Mouse (Mus musculus) neural tube, embryonic 11.5 days (tissue): Measurements from ENCODE around the gene Mki67. TPM values are rescaled to one million over a fixed set of nuclear protein-coding genes. Genes with fewer than 3 reads are reported as not detected.

Experiments used
- ATAC-seq: fragments of 200-750 bp; cut with Nextera tagmentation; 2 replicates; pipeline ENCODE4 v1.8.0; 2017; ENCODE audit warnings: moderate number of reproducible peaks, mild to moderate bottlenecking, moderate TSS enrichment, moderate library complexity; ENCODE audit not compliant: insufficient read depth, low FRiP score, low TSS enrichment
- DNase-seq: peaks from one replicate; pipeline ENCODE4 v3.0.0-alpha.2; 2015; ENCODE audit warnings: low spot score
- H3K27ac ChIP-seq: fragments of 300-500 bp; sonication (generic); 2 replicates; pipeline ENCODE4 v1.5.1; 2014; ENCODE audit warnings: low read depth, mild to moderate bottlenecking, low read length
- H3K27me3 ChIP-seq: fragments of 300-500 bp; sonication (generic); 2 replicates; pipeline ENCODE4 v1.6.1; 2014; ENCODE audit warnings: mild to moderate bottlenecking, low read length, mixed read lengths; ENCODE audit not compliant: control insufficient read depth, insufficient read depth
- H3K36me3 ChIP-seq: fragments of 300-500 bp; sonication (generic); 2 replicates; pipeline ENCODE4 v1.6.1; 2014; ENCODE audit warnings: mild to moderate bottlenecking, low read length, moderate library complexity, mixed read lengths; ENCODE audit not compliant: control insufficient read depth, insufficient read depth
- H3K4me1 ChIP-seq: fragments of 300-500 bp; sonication (generic); 2 replicates; pipeline ENCODE4 v1.6.1; 2014; ENCODE audit warnings: low read length, mixed read lengths; ENCODE audit not compliant: control insufficient read depth, insufficient read depth
- H3K4me2 ChIP-seq: fragments of 300-500 bp; sonication (generic); 2 replicates; pipeline ENCODE4 v1.6.1; 2014; ENCODE audit warnings: low read depth, mild to moderate bottlenecking, moderate library complexity
- H3K4me3 ChIP-seq: fragments of 300-500 bp; sonication (generic); 2 replicates; pipeline ENCODE4 v1.5.1; 2014; ENCODE audit warnings: low read depth, low read length
- H3K9ac ChIP-seq: fragments of 300-500 bp; sonication (generic); 2 replicates; pipeline ENCODE4 v1.6.1; 2014; ENCODE audit warnings: mild to moderate bottlenecking, low read length
- H3K9me3 ChIP-seq: fragments of 300-500 bp; sonication (generic); 2 replicates; pipeline ENCODE4 v1.6.1; 2016; ENCODE audit warnings: low read length; ENCODE audit not compliant: control insufficient read depth
- WGBS: fragments of 180-500 bp; shearing (Covaris S2); extraction: QIAGEN DNeasy Blood & Tissue Kit; methylation state at CpG from one replicate; pipeline ENCODE4 v1.1.7; 2014; 5-methylcytosine and 5-hydroxymethylcytosine counted together
- polyA plus RNA-seq: library from polyadenylated mRNA; unstranded; fragments of >200 nt; fragmentation: Nextera tagmentation; extraction: Ambion mirVana; gene quantifications from 2 replicates; pipeline ENCODE4 v1.2.1, GENCODE M21; 2014

The Mki67 gene
- polyA plus RNA-seq, 1 experiment from 2014 or later: 50.8 TPM

GRCm38 (mm10) chr7:135723672-135724341, 7.6 kb upstream of the Mki67 start:
- 76% methylated on average over 6 of the region's 6 CpGs for whole genome bisulfite sequencing
- Histone ChIP-seq H3K4me2 (no peak overlapping the region), H3K9ac (no peak overlapping the region), H3K36me3 (no peaks in the 10 kb centered on the region), H3K4me3 (no peak overlapping the region), H3K27me3 (no peaks in the 10 kb centered on the region), H3K9me3 (no peaks in the 10 kb centered on the region), H3K4me1 (no peaks in the 10 kb centered on the region), H3K27ac (no peak overlapping the region)
- DNase-seq (no peak), ATAC-seq (no peak)

DNA sequence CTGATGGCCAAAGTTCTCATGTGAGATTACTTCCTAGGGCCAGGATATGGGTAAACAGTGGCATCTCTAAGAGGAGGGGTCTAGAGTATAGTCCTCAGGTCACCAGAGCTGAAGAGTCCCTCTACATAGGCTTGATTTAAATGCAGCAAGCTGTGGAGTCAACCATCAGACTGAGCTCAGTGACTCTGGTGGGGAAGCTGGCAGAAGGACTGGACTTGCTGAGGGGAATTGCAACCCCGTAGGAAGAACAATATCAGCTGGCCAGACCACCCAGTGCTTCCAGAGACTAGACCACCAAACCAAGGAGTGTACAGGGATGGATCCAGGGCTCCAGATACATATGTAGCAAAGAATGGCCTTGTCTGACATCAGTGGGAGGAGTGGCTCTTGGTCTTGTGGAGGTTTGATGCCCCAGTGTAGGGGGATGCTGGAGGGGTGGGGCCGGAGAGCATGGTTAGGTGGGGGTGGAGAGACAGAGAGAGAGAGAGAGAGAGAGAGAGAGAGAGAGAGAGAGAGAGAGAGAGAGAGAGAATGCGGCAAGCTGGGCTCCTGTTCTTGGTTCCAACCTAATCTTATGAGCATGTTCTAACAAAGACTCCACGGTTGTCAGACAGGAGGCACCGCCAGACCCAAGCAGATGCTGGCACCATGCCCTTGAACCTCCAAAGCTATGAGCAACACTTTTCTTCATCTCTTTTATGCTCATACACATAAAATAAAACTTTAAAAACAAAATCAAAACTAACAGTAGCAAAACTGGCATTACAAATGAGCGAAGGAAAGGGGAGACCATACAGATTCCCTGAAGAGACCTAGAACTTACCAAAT, 6.1 kb upstream of the Mki67 start:
- no peaks in the 10 kb centered on the region for H3K9me3 ChIP-seq

DNA sequence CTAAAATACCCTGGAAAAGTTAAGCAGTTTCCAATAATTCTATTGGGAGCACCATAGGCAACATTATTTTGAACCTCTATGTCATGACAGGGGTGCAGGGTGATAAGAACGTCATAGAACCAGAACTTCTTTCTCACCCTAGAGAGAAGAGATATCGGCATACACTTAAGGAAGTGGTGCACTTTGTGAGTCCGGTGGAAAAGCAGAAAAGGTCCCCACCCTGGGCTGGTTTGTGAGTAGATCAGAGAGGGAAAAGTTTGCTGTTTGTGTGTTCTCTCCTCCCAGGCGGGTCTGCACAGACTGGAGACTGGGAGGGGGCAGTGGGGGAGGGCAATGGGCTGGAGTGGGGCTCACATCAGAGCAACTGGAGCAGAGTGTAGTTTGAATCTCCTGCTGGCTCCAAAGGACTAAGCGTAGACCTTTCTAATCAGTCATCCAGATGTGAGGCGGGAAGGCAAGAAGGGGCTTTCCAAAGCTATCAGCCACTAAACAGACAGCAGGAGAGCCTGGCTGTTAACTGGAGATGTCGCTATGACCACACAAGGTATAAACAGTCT, 5.4 kb upstream of the Mki67 start:
- Histone ChIP-seq H3K27me3 (no peaks in the 10 kb centered on the region), H3K9ac (no peak overlapping the region), H3K36me3 (no peaks in the 10 kb centered on the region), H3K9me3 (no peaks in the 10 kb centered on the region), H3K27ac (0 out of 2 replicates have a peak overlapping the region, but pooled peaks have one; percentile 27), H3K4me3 (no peak overlapping the region), H3K4me1 (no peaks in the 10 kb centered on the region), H3K4me2 (no peak overlapping the region)
- DNase-seq (no peak), ATAC-seq (no peak)
- 69% methylated on average over 7 of the region's 7 CpGs for WGBS

More for the DNA sequence above, 6.1 kb upstream of the Mki67 start:
- no peak overlapping the region for H3K4me2 ChIP-seq
- no peak overlapping the region for H3K4me3 ChIP-seq
- H3K27me3 ChIP-seq: no peaks in the 10 kb centered on the region
- DNase-seq (no peak), ATAC-seq (no peak)
- 0 out of 2 replicates have a peak overlapping the region, but pooled peaks have one; percentile 27 for H3K27ac ChIP-seq
- no peaks in the 10 kb centered on the region for H3K4me1 ChIP-seq
- no peaks in the 10 kb centered on the region for H3K36me3 ChIP-seq
- no peak overlapping the region for H3K9ac ChIP-seq
- WGBS: 87% methylated on average over 6 of the region's 6 CpGs

DNA sequence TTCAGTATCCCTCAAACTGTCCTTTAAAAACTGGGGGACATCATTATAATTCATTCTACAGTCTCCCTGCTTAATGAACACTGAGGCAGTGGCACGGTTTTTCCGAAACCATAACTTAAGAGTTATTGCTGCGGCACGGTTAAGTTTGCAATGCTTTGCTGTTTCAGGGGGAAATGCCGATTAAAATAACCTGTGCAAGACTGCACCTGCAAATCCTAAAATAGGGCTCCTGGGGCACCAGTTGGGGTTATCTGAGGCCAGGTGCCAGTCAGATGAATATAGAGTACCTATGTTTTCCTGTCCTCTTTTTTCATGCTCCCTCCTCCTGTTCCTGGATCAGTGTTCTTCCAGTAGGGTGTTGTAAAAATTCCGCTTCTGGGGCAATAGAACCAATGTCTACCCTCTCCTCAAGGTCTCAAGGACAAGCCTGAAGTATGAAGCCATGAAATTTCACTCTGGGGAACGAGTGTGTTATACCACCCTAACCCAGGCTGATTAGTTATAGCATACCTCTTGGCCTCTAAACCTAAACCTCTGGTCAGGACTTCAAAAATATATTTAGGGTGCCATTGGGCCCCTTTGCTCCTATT, 902 bp upstream of the Mki67 start:
- no peak overlapping the region for H3K9ac ChIP-seq
- ATAC-seq: no peak
- no peaks in the 10 kb centered on the region for H3K9me3 ChIP-seq
- DNase-seq: no peak
- no peaks in the 10 kb centered on the region for H3K36me3 ChIP-seq
- H3K27ac ChIP-seq: no peak overlapping the region
- no peaks in the 10 kb centered on the region for H3K27me3 ChIP-seq
- peak overlapping the region; percentile 73 for H3K4me2 ChIP-seq
- peaks cover 7% of the 10 kb centered on the region for H3K4me1 ChIP-seq
- WGBS: 71% methylated on average over 7 of the region's 7 CpGs
- H3K4me3 ChIP-seq: peak overlapping the region; percentile 89

DNA sequence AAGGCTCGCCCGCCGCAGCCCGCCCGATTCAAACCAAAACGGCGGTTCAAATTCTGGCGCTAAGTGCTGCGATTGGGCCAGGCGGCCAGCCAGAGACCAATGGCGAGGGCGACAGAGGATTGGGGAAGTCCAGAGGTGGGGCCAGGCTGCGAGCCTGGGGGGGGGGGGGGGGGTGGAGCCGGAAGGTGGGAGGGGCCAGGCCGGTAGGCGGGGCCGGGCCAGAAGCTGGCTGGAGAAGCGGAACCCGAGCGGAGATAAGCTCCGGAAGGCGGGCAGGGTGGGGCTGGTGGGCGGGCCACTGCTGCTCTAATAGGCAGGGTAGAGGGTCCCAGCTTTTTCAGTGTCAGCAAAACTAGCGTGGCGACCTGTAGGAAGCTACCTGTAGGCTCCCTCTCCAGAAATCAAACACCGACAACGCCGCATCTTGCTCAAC, 300 bp upstream of the Mki67 start:
- peak; percentile 98 for ATAC-seq
- Histone ChIP-seq H3K4me1 (peaks cover 7% of the 10 kb centered on the region), H3K27me3 (no peaks in the 10 kb centered on the region), H3K9ac (peak overlapping the region; percentile 83), H3K4me3 (peak overlapping the region; percentile 89), H3K9me3 (no peaks in the 10 kb centered on the region), H3K27ac (peak overlapping the region; percentile 60; the same call in 1 of the 2 replicates), H3K36me3 (no peaks in the 10 kb centered on the region), H3K4me2 (peak overlapping the region; percentile 73)
- 0% methylated on average over 17 of the region's 28 CpGs for WGBS
- DNase-seq: peak; percentile 93

- WGBS: 4% methylated on average over 7 of the region's 7 CpGs
- H3K27me3 ChIP-seq: no peaks in the 10 kb centered on the region
- H3K4me1 ChIP-seq: peaks cover 7% of the 10 kb centered on the region
- H3K36me3 ChIP-seq: no peaks in the 10 kb centered on the region
- no peaks in the 10 kb centered on the region for H3K9me3 ChIP-seq
- H3K4me2 ChIP-seq: peak overlapping the region; percentile 73
- peak overlapping the region; percentile 89 for H3K4me3 ChIP-seq
- ATAC-seq: no peak
- peak overlapping the region; percentile 83 for H3K9ac ChIP-seq
- DNase-seq: no peak
- no peak overlapping the region for H3K27ac ChIP-seq
These were observed 995 bp downstream of the Mki67 start for GRCm38 (mm10) chr7:135715166-135715565.

DNA sequence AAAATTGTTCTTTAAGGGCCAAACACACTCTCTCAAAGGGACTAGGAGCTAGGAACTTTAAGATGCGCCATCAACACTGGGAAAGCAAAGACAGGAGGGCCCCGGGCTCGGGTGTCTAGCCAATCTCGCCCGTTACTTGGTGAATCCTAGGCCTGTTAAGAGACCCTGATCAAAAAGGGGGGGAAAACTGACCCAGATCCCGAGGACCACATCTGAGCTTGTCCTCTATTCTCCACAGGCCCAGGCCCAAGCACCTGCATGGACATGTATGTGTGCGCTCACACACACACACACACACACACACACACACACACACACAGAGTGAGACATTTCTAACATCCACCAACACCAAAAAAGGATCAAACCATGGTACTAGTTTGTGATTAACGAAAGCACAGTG, 2.8 kb downstream of the Mki67 start:
- ATAC-seq: no peak
- H3K4me2 ChIP-seq: peak overlapping the region; percentile 73
- H3K27me3 ChIP-seq: no peaks in the 10 kb centered on the region
- H3K4me1 ChIP-seq: peaks cover 7% of the 10 kb centered on the region
- no peak overlapping the region for H3K27ac ChIP-seq
- 80% methylated on average over 8 of the region's 8 CpGs for WGBS
- 0 out of 2 replicates have a peak overlapping the region, but pooled peaks have one; percentile 15 for H3K9ac ChIP-seq
- H3K4me3 ChIP-seq: peak overlapping the region; percentile 89; the same call in 1 of the 2 replicates
- H3K9me3 ChIP-seq: no peaks in the 10 kb centered on the region
- H3K36me3 ChIP-seq: no peaks in the 10 kb centered on the region; the same call in 1 of the 2 replicates
- DNase-seq: no peak

- no peak overlapping the region for H3K4me3 ChIP-seq
- H3K27me3 ChIP-seq: no peaks in the 10 kb centered on the region
- ATAC-seq (no peak), DNase-seq (no peak)
- no peak overlapping the region for H3K4me2 ChIP-seq
- H3K4me1 ChIP-seq: peaks cover 7% of the 10 kb centered on the region
- no peaks in the 10 kb centered on the region for H3K9me3 ChIP-seq
- no peaks in the 10 kb centered on the region; the same call in 1 of the 2 replicates for H3K36me3 ChIP-seq
- H3K9ac ChIP-seq: no peak overlapping the region
- no peak overlapping the region for H3K27ac ChIP-seq
- 94% methylated on average over 1 of the region's 1 CpGs for WGBS
These were observed 3.6 kb downstream of the Mki67 start for GRCm38 (mm10) chr7:135712534-135712933.
